Mouse (Mus musculus): ENCODE measurements around the gene Chd2. TPM values are rescaled to one million over a fixed set of nuclear protein-coding genes. Genes with fewer than 3 reads are reported as not detected.

The Chd2 gene
- polyA plus RNA-seq, 1 experiment from 2014 or later, result 47.8 TPM

DNA sequence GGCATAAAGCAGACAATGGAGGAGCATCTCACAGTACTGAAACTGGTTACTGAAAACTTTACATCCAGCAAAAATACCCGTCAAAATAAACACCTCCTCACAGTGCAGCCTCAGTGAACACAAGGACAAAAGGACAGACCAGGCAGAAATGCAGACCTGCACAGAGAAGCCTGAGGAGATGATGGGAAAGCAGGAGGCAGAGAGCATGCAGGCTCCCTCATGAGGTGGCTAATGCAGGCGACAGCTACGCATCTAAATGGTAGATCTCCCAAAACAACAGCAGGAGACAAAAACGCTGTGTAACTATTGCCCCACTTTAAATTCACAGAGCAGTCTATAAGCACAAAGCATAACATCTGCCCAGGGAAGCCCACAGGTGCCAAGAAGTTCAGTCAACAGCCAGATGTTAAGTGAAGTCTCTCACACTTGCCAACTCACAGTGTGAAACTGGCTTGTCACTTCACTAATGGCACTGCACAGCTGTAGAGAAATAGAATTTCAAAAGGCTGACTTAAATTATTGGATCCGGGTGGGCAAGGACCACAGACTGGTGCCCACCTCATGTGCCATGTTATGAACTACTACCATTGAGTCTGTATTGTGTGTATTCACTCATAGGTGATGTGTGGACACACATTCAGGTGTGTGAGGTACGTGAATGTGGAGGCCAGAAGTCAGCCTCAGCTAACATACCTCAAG lies 107.8 kb downstream of the Chd2 start:
- H3K4me3 ChIP-seq (ENCODE audit: low read depth, low read length), result no peak overlapping the region
- no peak overlapping the region for H3K27ac ChIP-seq (replicated peaks; ENCODE audit: low read depth, low read length)
- ATAC-seq (replicated peaks; ENCODE audit: insufficient number of reproducible peaks, low FRiP score, low TSS enrichment, low read depth), result no peak
- no peak overlapping the region for H3K4me2 ChIP-seq (ENCODE audit: low read depth, low read length)
- no peak overlapping the region for H3K9ac ChIP-seq (replicated peaks; ENCODE audit: low read length)
- peaks cover 8% of the 10 kb centered on the region for H3K36me3 ChIP-seq (replicated peaks; ENCODE audit: control insufficient read depth, insufficient read depth, low read depth, low read length)
- no peaks in the 10 kb centered on the region for H3K27me3 ChIP-seq (ENCODE audit: control insufficient read depth, insufficient read depth, low read length)
- H3K9me3 ChIP-seq (replicated peaks; ENCODE audit: control insufficient read depth, low read length), result no peaks in the 10 kb centered on the region
- H3K4me1 ChIP-seq (ENCODE audit: control insufficient read depth, insufficient read depth, low read length), result no peaks in the 10 kb centered on the region
- no peak for DNase-seq (ENCODE audit: low spot score)
- 87% methylated on average over 6 of the region's 6 CpGs for WGBS

DNA sequence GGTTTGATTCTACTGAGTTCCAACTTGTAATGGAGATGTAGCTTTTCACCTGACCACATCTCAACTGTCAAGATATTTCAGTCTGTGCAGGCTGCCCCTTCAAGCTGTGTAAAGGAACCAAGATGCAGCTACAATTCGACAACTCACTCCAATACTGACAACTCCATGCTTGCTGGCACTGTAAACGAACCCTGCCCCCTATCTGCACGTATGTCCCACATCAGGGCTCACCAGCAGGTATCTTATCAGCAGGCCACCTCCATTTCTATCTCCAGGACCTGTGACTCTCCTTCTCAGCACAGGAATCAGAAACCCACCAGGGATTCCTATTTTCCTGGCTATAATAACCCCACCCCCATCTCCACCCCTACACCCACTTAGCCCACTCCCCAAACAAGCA lies 113.1 kb downstream of the Chd2 start:
- no peak for DNase-seq (ENCODE audit: low spot score)
- Histone ChIP-seq H3K4me2 (ENCODE audit: low read depth, low read length) (no peak overlapping the region), H3K36me3 (replicated peaks; ENCODE audit: control insufficient read depth, insufficient read depth, low read depth, low read length) (peaks cover 7% of the 10 kb centered on the region), H3K27me3 (ENCODE audit: control insufficient read depth, insufficient read depth, low read length) (no peaks in the 10 kb centered on the region), H3K4me3 (ENCODE audit: low read depth, low read length) (no peak overlapping the region), H3K9me3 (replicated peaks; ENCODE audit: control insufficient read depth, low read length) (no peaks in the 10 kb centered on the region), H3K4me1 (ENCODE audit: control insufficient read depth, insufficient read depth, low read length) (no peaks in the 10 kb centered on the region), H3K9ac (replicated peaks; ENCODE audit: low read length) (no peak overlapping the region), H3K27ac (replicated peaks; ENCODE audit: low read depth, low read length) (no peak overlapping the region)
- WGBS, result 89% methylated on average over 3 of the region's 3 CpGs
- no peak for ATAC-seq (replicated peaks; ENCODE audit: insufficient number of reproducible peaks, low FRiP score, low TSS enrichment, low read depth)

- Histone ChIP-seq H3K9me3 (replicated peaks; ENCODE audit: control insufficient read depth, low read length) (no peaks in the 10 kb centered on the region), H3K4me3 (ENCODE audit: low read depth, low read length) (no peak overlapping the region), H3K4me1 (ENCODE audit: control insufficient read depth, insufficient read depth, low read length) (no peaks in the 10 kb centered on the region), H3K4me2 (ENCODE audit: low read depth, low read length) (no peak overlapping the region), H3K27ac (replicated peaks; ENCODE audit: low read depth, low read length) (no peak overlapping the region), H3K36me3 (replicated peaks; ENCODE audit: control insufficient read depth, insufficient read depth, low read depth, low read length) (peaks cover 7% of the 10 kb centered on the region), H3K27me3 (ENCODE audit: control insufficient read depth, insufficient read depth, low read length) (no peaks in the 10 kb centered on the region), H3K9ac (replicated peaks; ENCODE audit: low read length) (no peak overlapping the region)
- 97% methylated on average over 6 of the region's 6 CpGs for WGBS
- DNase-seq (ENCODE audit: low spot score), result no peak
- ATAC-seq (replicated peaks; ENCODE audit: insufficient number of reproducible peaks, low FRiP score, low TSS enrichment, low read depth), result no peak
These were observed 113.8 kb downstream of the Chd2 start for GRCm38 (mm10) chr7:73427794-73428193.

- no peak overlapping the region for H3K4me2 ChIP-seq (ENCODE audit: low read depth, low read length)
- H3K9ac ChIP-seq (replicated peaks; ENCODE audit: low read length), result no peak overlapping the region
- no peak overlapping the region for H3K4me3 ChIP-seq (ENCODE audit: low read depth, low read length)
- H3K36me3 ChIP-seq (replicated peaks; ENCODE audit: control insufficient read depth, insufficient read depth, low read depth, low read length), result peaks cover 7% of the 10 kb centered on the region
- ATAC-seq (replicated peaks; ENCODE audit: insufficient number of reproducible peaks, low FRiP score, low TSS enrichment, low read depth), result no peak
- WGBS, result 91% methylated on average over 8 of the region's 8 CpGs
- no peaks in the 10 kb centered on the region for H3K27me3 ChIP-seq (ENCODE audit: control insufficient read depth, insufficient read depth, low read length)
- H3K9me3 ChIP-seq (replicated peaks; ENCODE audit: control insufficient read depth, low read length), result no peaks in the 10 kb centered on the region
- DNase-seq (ENCODE audit: low spot score), result no peak
- H3K27ac ChIP-seq (replicated peaks; ENCODE audit: low read depth, low read length), result no peak overlapping the region
- no peaks in the 10 kb centered on the region for H3K4me1 ChIP-seq (ENCODE audit: control insufficient read depth, insufficient read depth, low read length)
These were observed 114.8 kb downstream of the Chd2 start for GRCm38 (mm10) chr7:73426752-73427386.

DNA sequence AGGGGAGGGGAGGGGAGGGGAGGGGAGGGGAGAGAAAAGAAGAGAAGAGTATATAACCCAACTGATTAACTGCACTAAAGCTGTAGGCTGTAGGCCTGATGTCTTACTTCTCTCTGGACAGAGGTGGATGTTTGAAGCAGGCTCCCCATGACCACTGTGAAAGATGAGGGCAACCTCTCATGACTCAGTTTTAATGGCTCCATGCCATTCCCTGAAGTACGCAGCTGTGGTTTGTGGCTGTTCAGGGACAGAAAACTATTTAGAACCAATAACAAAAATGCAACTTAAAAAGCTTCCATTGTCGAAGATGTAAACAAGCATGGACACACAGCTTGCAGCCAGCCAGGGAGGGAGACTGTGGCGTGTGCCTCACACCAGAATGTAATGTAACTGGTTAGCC lies 115.4 kb downstream of the Chd2 start:
- ATAC-seq (replicated peaks; ENCODE audit: insufficient number of reproducible peaks, low FRiP score, low TSS enrichment, low read depth) (no peak), DNase-seq (ENCODE audit: low spot score) (no peak)
- Histone ChIP-seq H3K4me3 (ENCODE audit: low read depth, low read length) (no peak overlapping the region), H3K36me3 (replicated peaks; ENCODE audit: control insufficient read depth, insufficient read depth, low read depth, low read length) (peaks cover 7% of the 10 kb centered on the region), H3K27ac (replicated peaks; ENCODE audit: low read depth, low read length) (no peak overlapping the region), H3K9me3 (replicated peaks; ENCODE audit: control insufficient read depth, low read length) (no peaks in the 10 kb centered on the region), H3K9ac (replicated peaks; ENCODE audit: low read length) (no peak overlapping the region), H3K4me1 (ENCODE audit: control insufficient read depth, insufficient read depth, low read length) (no peaks in the 10 kb centered on the region), H3K4me2 (ENCODE audit: low read depth, low read length) (no peak overlapping the region), H3K27me3 (ENCODE audit: control insufficient read depth, insufficient read depth, low read length) (no peaks in the 10 kb centered on the region)
- 89% methylated on average over 3 of the region's 3 CpGs for WGBS

DNA sequence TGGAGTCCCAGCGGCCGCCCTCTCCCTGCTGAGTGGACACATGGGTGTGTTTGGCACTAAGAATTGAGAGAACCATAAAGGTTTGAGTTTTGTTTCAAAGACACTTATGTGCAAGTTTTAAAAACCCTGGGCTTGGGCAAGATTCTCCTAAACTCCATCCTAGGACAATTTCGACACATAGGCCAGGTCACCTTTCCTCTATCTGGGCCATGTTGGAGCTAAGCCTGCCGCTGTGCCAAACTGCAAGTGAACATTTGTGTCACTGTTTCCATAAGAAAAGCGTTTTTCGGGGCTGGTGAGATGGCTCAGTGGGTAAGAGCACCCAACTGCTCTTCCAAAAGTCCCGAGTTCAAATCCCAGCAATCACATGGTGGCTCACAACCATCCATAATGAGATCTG lies 116.2 kb downstream of the Chd2 start:
- no peaks in the 10 kb centered on the region for H3K4me1 ChIP-seq (ENCODE audit: control insufficient read depth, insufficient read depth, low read length)
- DNase-seq (ENCODE audit: low spot score) (no peak), ATAC-seq (replicated peaks; ENCODE audit: insufficient number of reproducible peaks, low FRiP score, low TSS enrichment, low read depth) (no peak)
- H3K9ac ChIP-seq (replicated peaks; ENCODE audit: low read length), result no peak overlapping the region
- no peak overlapping the region for H3K4me3 ChIP-seq (ENCODE audit: low read depth, low read length)
- no peak overlapping the region for H3K27ac ChIP-seq (replicated peaks; ENCODE audit: low read depth, low read length)
- H3K9me3 ChIP-seq (replicated peaks; ENCODE audit: control insufficient read depth, low read length), result no peaks in the 10 kb centered on the region
- peaks cover 7% of the 10 kb centered on the region for H3K36me3 ChIP-seq (replicated peaks; ENCODE audit: control insufficient read depth, insufficient read depth, low read depth, low read length)
- H3K27me3 ChIP-seq (ENCODE audit: control insufficient read depth, insufficient read depth, low read length), result no peaks in the 10 kb centered on the region
- H3K4me2 ChIP-seq (ENCODE audit: low read depth, low read length), result no peak overlapping the region
- WGBS, result 87% methylated on average over 7 of the region's 7 CpGs

DNA sequence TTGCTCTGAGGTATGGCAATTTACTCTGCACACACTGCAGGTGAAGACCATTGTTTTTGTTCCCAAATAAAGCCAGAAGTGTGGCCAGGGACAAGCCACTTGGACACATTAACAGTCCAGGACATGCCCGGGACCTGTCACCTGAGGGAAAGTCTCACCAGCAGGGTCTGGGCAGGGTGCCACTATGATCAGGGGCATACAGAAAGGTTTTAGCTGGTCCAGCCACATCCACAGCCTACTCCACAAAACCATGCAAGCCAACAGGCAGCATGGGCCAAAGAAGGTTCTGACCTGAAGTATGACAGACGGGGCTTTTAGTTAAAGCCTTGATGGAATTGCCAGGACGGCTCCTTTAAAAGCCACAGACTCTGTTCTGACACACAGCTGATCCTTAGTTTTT lies 116.9 kb downstream of the Chd2 start:
- H3K9ac ChIP-seq (replicated peaks; ENCODE audit: low read length), result no peak overlapping the region
- no peak for DNase-seq (ENCODE audit: low spot score)
- no peak for ATAC-seq (replicated peaks; ENCODE audit: insufficient number of reproducible peaks, low FRiP score, low TSS enrichment, low read depth)
- no peak overlapping the region for H3K27ac ChIP-seq (replicated peaks; ENCODE audit: low read depth, low read length)
- 62% methylated on average over 3 of the region's 3 CpGs for WGBS
- H3K4me2 ChIP-seq (ENCODE audit: low read depth, low read length), result no peak overlapping the region
- H3K36me3 ChIP-seq (replicated peaks; ENCODE audit: control insufficient read depth, insufficient read depth, low read depth, low read length), result peaks cover 7% of the 10 kb centered on the region
- H3K4me3 ChIP-seq (ENCODE audit: low read depth, low read length), result no peak overlapping the region
- H3K9me3 ChIP-seq (replicated peaks; ENCODE audit: control insufficient read depth, low read length), result no peaks in the 10 kb centered on the region
- no peaks in the 10 kb centered on the region for H3K4me1 ChIP-seq (ENCODE audit: control insufficient read depth, insufficient read depth, low read length)
- H3K27me3 ChIP-seq (ENCODE audit: control insufficient read depth, insufficient read depth, low read length), result no peaks in the 10 kb centered on the region

- Histone ChIP-seq H3K9ac (replicated peaks; ENCODE audit: low read length) (no peak overlapping the region), H3K4me1 (ENCODE audit: control insufficient read depth, insufficient read depth, low read length) (no peaks in the 10 kb centered on the region), H3K27me3 (ENCODE audit: control insufficient read depth, insufficient read depth, low read length) (no peaks in the 10 kb centered on the region), H3K4me2 (ENCODE audit: low read depth, low read length) (no peak overlapping the region), H3K27ac (replicated peaks; ENCODE audit: low read depth, low read length) (no peak overlapping the region), H3K4me3 (ENCODE audit: low read depth, low read length) (no peak overlapping the region), H3K36me3 (replicated peaks; ENCODE audit: control insufficient read depth, insufficient read depth, low read depth, low read length) (peaks cover 7% of the 10 kb centered on the region), H3K9me3 (replicated peaks; ENCODE audit: control insufficient read depth, low read length) (no peaks in the 10 kb centered on the region)
- DNase-seq (ENCODE audit: low spot score), result no peak
- ATAC-seq (replicated peaks; ENCODE audit: insufficient number of reproducible peaks, low FRiP score, low TSS enrichment, low read depth), result no peak
- WGBS, result 34% methylated on average over 3 of the region's 3 CpGs
These were observed 117.4 kb downstream of the Chd2 start for GRCm38 (mm10) chr7:73424243-73424642.
